Mouse (Mus musculus): ENCODE data around the gene Pde7b. TPM values are rescaled to one million over a fixed set of nuclear protein-coding genes. Genes with fewer than 3 reads are reported as not detected.
A peak's percentile ranks its signal among the peaks of the same experiment; 100 is the strongest.

The Pde7b gene
- polyA plus RNA-seq, 1 experiment = not detected

- no peak for TF ChIP-seq CTCF (IDR thresholded peaks at IDR 0.05; ENCODE audit: insufficient read depth, low read depth, low read length)
- no peak for TF ChIP-seq POLR2A (IDR thresholded peaks at IDR 0.05; ENCODE audit: insufficient read depth, low read depth, low read length)
- 79% methylated on average over 2 of the region's 2 CpGs for WGBS
- H3K27ac ChIP-seq (ENCODE audit: insufficient read depth, low read depth, low read length) = no peak overlapping the region
Observed at GRCm38 (mm10) chr10:20666655-20667054, 58.2 kb downstream of the Pde7b start.

GRCm38 (mm10) chr10:20662951-20663350 lies 61.9 kb downstream of the Pde7b start:
- no peak for TF ChIP-seq POLR2A (IDR thresholded peaks at IDR 0.05; ENCODE audit: insufficient read depth, low read depth, low read length)
- TF ChIP-seq CTCF (IDR thresholded peaks at IDR 0.05; ENCODE audit: insufficient read depth, low read depth, low read length) = no peak
- H3K4me1 ChIP-seq (ENCODE audit: control insufficient read depth, insufficient read depth, low read length) = peaks cover 6% of the 10 kb centered on the region
- WGBS = 79% methylated on average over 7 of the region's 7 CpGs
- H3K4me3 ChIP-seq (ENCODE audit: insufficient read depth, low read depth, low read length) = no peak overlapping the region
- H3K27ac ChIP-seq (ENCODE audit: insufficient read depth, low read depth, low read length) = no peak overlapping the region

More at GRCm38 (mm10) chr10:20666655-20667054, 58.2 kb downstream of the Pde7b start:
- Histone ChIP-seq H3K4me3 (ENCODE audit: insufficient read depth, low read depth, low read length) (no peak overlapping the region), H3K4me1 (ENCODE audit: control insufficient read depth, insufficient read depth, low read length) (peaks cover 9% of the 10 kb centered on the region)

GRCm38 (mm10) chr10:20661684-20662083 lies 63.2 kb downstream of the Pde7b start:
- peaks cover 10% of the 10 kb centered on the region for H3K4me1 ChIP-seq (ENCODE audit: control insufficient read depth, insufficient read depth, low read length)
- H3K27ac ChIP-seq (ENCODE audit: insufficient read depth, low read depth, low read length) = no peak overlapping the region
- H3K4me3 ChIP-seq (ENCODE audit: insufficient read depth, low read depth, low read length) = no peak overlapping the region
- WGBS = 83% methylated on average over 5 of the region's 5 CpGs
- no peak for TF ChIP-seq POLR2A (IDR thresholded peaks at IDR 0.05; ENCODE audit: insufficient read depth, low read depth, low read length)
- TF ChIP-seq CTCF (IDR thresholded peaks at IDR 0.05; ENCODE audit: insufficient read depth, low read depth, low read length) = no peak

GRCm38 (mm10) chr10:20659718-20660117 lies 65.2 kb downstream of the Pde7b start:
- 74% methylated on average over 4 of the region's 4 CpGs for WGBS
- Histone ChIP-seq H3K27ac (ENCODE audit: insufficient read depth, low read depth, low read length) (no peak overlapping the region), H3K4me1 (ENCODE audit: control insufficient read depth, insufficient read depth, low read length) (peaks cover 10% of the 10 kb centered on the region), H3K4me3 (ENCODE audit: insufficient read depth, low read depth, low read length) (no peak overlapping the region)
- TF ChIP-seq CTCF (IDR thresholded peaks at IDR 0.05; ENCODE audit: insufficient read depth, low read depth, low read length) (no peak), POLR2A (IDR thresholded peaks at IDR 0.05; ENCODE audit: insufficient read depth, low read depth, low read length) (no peak)

GRCm38 (mm10) chr10:20659268-20659667 lies 65.6 kb downstream of the Pde7b start:
- H3K4me1 ChIP-seq (ENCODE audit: control insufficient read depth, insufficient read depth, low read length) = peaks cover 10% of the 10 kb centered on the region
- TF ChIP-seq POLR2A (IDR thresholded peaks at IDR 0.05; ENCODE audit: insufficient read depth, low read depth, low read length) (no peak), CTCF (IDR thresholded peaks at IDR 0.05; ENCODE audit: insufficient read depth, low read depth, low read length) (no peak)
- H3K27ac ChIP-seq (ENCODE audit: insufficient read depth, low read depth, low read length) = no peak overlapping the region
- WGBS = 70% methylated on average over 7 of the region's 7 CpGs
- no peak overlapping the region for H3K4me3 ChIP-seq (ENCODE audit: insufficient read depth, low read depth, low read length)

GRCm38 (mm10) chr10:20658716-20659115 lies 66.2 kb downstream of the Pde7b start:
- TF ChIP-seq CTCF (IDR thresholded peaks at IDR 0.05; ENCODE audit: insufficient read depth, low read depth, low read length) = no peak
- no peak overlapping the region for H3K27ac ChIP-seq (ENCODE audit: insufficient read depth, low read depth, low read length)
- no peak overlapping the region for H3K4me3 ChIP-seq (ENCODE audit: insufficient read depth, low read depth, low read length)
- WGBS = 43% methylated on average over 7 of the region's 7 CpGs
- peaks cover 10% of the 10 kb centered on the region for H3K4me1 ChIP-seq (ENCODE audit: control insufficient read depth, insufficient read depth, low read length)

GRCm38 (mm10) chr10:20657316-20658081 lies 67.4 kb downstream of the Pde7b start:
- H3K4me3 ChIP-seq (ENCODE audit: insufficient read depth, low read depth, low read length) = no peak overlapping the region
- H3K4me1 ChIP-seq (ENCODE audit: control insufficient read depth, insufficient read depth, low read length) = peaks cover 10% of the 10 kb centered on the region
- 74% methylated on average over 12 of the region's 12 CpGs for WGBS
- no peak for TF ChIP-seq CTCF (IDR thresholded peaks at IDR 0.05; ENCODE audit: insufficient read depth, low read depth, low read length)
- TF ChIP-seq POLR2A (IDR thresholded peaks at IDR 0.05; ENCODE audit: insufficient read depth, low read depth, low read length) = no peak
- peak overlapping the region; percentile 48; the same call in 1 of the 2 replicates for H3K27ac ChIP-seq (ENCODE audit: insufficient read depth, low read depth, low read length)

GRCm38 (mm10) chr10:20654590-20654989 lies 70.3 kb downstream of the Pde7b start:
- Histone ChIP-seq H3K4me3 (ENCODE audit: insufficient read depth, low read depth, low read length) (no peak overlapping the region), H3K4me1 (ENCODE audit: control insufficient read depth, insufficient read depth, low read length) (peaks cover 8% of the 10 kb centered on the region), H3K27ac (ENCODE audit: insufficient read depth, low read depth, low read length) (no peak overlapping the region)
- 93% methylated on average over 6 of the region's 6 CpGs for WGBS
- TF ChIP-seq POLR2A (IDR thresholded peaks at IDR 0.05; ENCODE audit: insufficient read depth, low read depth, low read length) (no peak), CTCF (IDR thresholded peaks at IDR 0.05; ENCODE audit: insufficient read depth, low read depth, low read length) (no peak)

- Histone ChIP-seq H3K4me1 (ENCODE audit: control insufficient read depth, insufficient read depth, low read length) (peaks cover 8% of the 10 kb centered on the region), H3K27ac (ENCODE audit: insufficient read depth, low read depth, low read length) (no peak overlapping the region), H3K4me3 (ENCODE audit: insufficient read depth, low read depth, low read length) (no peak overlapping the region)
- no peak for TF ChIP-seq CTCF (IDR thresholded peaks at IDR 0.05; ENCODE audit: insufficient read depth, low read depth, low read length)
- TF ChIP-seq POLR2A (IDR thresholded peaks at IDR 0.05; ENCODE audit: insufficient read depth, low read depth, low read length) = no peak
- WGBS = 91% methylated on average over 6 of the region's 6 CpGs
Observed at GRCm38 (mm10) chr10:20654187-20654586, 70.7 kb downstream of the Pde7b start.
